Mouse (Mus musculus) skeletal muscle tissue, adult 2 months (tissue): ENCODE results near the gene Qsox1.

Experiments
- DNase-seq: peaks from one replicate; pipeline ENCODE4 v3.0.0-alpha.2; 2012; ENCODE audit warnings: low read depth, low spot score

Qsox1 gene

DNA sequence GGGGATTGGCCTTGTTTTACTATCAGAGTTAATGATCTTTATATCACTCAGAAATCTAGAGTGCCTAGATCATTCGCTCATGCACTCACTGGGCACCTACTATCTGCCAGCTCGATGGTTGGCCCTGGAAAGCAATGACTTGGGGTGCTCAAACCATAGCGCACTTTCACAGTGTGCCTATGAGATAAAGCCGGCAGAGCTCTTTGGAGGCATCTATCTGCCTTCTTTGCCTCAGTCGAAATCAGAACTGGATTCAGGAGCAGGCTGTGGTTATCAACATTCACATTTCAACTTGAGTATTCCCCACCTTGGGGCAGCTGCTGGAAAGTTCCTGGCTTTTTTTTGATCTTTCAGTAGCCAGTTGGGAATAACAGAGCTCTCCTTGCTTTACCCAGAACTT is 64.8 kb downstream of the Qsox1 start:
- DNase-seq, result no peak

- DNase-seq, result no peak
Observed at GRCm38 (mm10) chr1:155747011-155747410, 65.7 kb downstream of the Qsox1 start.

GRCm38 (mm10) chr1:155742411-155743363 is 70.0 kb downstream of the Qsox1 start:
- DNase-seq, result no peak

- DNase-seq, result no peak
Observed at GRCm38 (mm10) chr1:155741988-155742387, 70.7 kb downstream of the Qsox1 start.

DNA sequence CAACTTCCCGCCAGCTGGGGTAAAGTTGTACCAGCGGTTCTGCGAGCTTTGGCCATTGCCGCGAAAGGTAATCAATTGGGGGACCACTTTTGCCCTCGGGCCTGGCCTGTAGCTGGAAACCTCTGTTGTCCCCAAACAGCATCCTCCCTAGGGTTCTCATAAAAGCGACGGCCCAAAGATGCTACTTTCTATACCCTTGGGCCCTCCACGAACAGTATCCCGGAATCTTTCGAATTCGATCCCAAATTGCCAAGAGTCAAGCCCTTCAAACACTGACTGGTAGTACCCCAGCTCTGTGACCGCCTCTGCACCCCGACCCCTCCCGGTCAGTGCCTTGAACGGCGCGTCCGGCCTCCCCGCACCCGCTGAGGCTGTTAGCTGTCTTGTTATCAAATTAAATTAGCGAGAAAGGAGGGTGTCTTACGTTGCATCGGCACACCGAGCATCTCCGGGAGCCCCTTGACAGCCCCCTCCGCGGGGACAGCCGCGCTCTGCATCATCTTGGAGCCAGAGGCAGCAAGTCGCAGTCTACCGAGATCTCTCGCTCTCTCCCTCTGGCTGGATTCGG is 71.2 kb downstream of the Qsox1 start:
- DNase-seq, result no peak

GRCm38 (mm10) chr1:155740622-155741377 is 71.9 kb downstream of the Qsox1 start:
- no peak for DNase-seq

DNA sequence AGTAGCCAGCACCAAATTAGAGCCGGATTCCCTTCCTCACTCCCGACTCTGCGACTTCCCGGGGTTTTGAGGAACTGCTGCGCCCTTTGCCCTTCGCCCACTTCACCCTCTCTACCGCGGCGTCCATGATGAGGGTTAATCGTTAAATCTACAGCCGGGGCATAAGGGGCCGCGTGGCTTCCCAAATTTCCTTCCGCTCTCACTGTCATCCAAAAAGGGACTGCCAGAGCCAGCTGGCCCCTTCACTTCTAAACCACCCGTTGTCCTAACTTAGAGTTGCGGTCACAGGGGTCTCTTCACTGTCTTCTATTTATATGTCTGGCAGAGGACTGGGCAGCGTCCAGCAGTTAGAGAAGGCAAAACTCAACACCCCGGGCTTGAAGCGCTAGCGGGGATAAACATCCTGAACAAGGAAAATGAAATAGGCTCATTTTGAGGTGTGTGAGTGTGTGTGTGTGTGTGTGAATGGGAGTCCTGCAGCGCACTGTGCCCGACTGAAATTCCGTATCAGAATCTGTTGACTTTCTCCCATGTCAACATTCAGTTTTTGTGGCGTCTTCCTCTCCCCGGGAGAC is 74.8 kb downstream of the Qsox1 start:
- no peak for DNase-seq

GRCm38 (mm10) chr1:155737017-155737808 is 75.5 kb downstream of the Qsox1 start:
- no peak for DNase-seq

DNA sequence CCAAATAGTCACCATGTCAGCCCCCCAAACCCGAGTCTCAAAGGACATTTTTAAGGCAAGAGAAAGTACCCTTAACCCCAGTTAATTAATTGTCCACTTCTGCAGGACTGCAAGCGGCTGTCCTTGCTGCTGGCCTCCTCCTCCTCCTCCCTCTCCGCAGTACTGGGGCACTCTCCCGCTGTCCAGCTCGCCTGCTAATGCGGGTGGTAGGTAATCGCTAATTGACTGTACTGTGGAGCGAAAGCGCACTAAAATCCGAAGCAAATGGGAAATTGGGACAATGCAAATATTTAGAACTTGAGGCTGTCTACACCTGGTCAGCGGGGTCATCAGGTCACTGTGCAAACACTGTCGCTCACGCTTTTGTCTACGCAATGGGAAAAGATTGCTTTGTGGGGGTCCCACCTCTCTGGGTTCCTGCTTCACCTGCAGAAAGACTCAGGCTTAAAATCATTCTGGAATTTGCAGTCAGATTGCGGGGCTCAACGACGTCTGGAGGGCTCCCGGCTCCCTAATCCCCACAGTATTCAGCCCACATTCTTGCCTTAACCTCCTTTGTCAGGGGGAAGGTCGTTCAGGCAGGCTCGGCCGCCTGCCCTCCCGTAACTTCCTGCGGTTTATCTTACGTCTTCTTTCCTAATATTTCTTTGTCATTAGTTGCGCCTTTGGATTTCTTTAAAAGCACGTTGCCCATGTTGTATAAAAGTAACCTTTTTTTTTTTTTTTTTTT is 76.4 kb downstream of the Qsox1 start:
- DNase-seq, result no peak

- no peak for DNase-seq
Observed at GRCm38 (mm10) chr1:155731156-155731555, 81.5 kb downstream of the Qsox1 start.

DNA sequence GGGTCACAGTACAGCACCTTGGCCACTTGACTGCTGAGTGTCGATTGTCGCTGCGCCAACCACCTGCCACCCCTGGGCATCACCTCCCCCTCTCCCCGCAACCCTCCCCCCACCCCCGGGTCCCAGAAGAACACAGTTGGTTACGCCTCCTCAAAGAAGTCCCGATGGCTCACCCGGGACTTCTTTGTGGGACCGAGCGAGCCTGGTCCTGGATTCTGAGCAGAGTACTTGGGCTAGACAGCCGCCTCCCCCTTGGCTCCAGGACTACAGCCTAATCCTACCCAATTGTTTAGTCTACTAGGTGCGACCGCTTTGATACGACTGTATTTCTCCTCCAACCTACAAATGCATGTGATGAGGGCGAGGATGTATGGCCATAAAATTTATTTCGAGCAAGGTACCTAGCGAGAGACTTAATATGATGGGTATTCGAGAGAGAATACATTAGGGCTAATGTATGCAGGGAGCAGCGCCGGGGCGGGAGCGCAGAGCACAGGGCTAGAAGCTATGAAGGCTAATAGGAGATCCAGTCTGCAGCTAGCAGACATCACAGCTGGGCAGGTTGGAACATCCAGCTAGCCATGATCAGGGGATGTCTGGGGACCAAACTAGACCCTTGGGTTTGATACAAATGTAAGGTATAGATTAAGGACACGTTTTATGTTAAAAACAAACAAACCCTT is 83.4 kb downstream of the Qsox1 start:
- DNase-seq, result no peak

GRCm38 (mm10) chr1:155727830-155728229 is 84.9 kb downstream of the Qsox1 start:
- DNase-seq, result no peak
